In genomic region chr1:193382435-193382834, GRCm38 (mm10) we compare ENCODE assay signal across 8 mouse cellular contexts. TPM values are rescaled to one million over a fixed set of nuclear protein-coding genes. Genes with fewer than 3 reads are reported as not detected.
DNase-seq lines count a peak whose midpoint lies in the region; ATAC-seq lines count a peak whose summit lies in the region.

No protein-coding gene starts in this region.

- intact Hi-C loops in heart, postnatal 36 days (cut with DNase I) = loop anchor here (10.0 kb wide), 2 partner anchors 1232 to 1322 kb away; partner anchors contain the start of gene Plxna2

- peak overlapping the region; percentile 84 for H3K4me2 ChIP-seq in heart, embryonic 16.5 days (ENCODE audit: low read depth, low read length)
- H3K4me2 ChIP-seq in forebrain, embryonic 14.5 days (ENCODE audit: low read length) = peak overlapping the region; percentile 44
- peak overlapping the region; percentile 50 for H3K4me2 ChIP-seq in midbrain, embryonic 12.5 days (replicated peaks)

- DNase-seq in heart, postnatal 36 days = no peak
- DNase-seq in forebrain, embryonic 14.5 days (ENCODE audit: low spot score) = peak; percentile 69
- DNase-seq in kidney, postnatal 14 days = peak; percentile 59
- DNase-seq in left cerebral cortex, adult 11 months (ENCODE audit: low spot score) = no peak
- DNase-seq in frontal cortex, postnatal 14 days (ENCODE audit: low spot score in 2 of 2) = no peak
- DNase-seq in layer of hippocampus, adult 18-20 months (ENCODE audit: low spot score in 2 of 2) = no peak

- H3K4me1 ChIP-seq in heart, embryonic 16.5 days (ENCODE audit: control insufficient read depth, insufficient read depth, low read length) = peaks cover 21% of the 10 kb centered on the region
- H3K4me1 ChIP-seq in forebrain, embryonic 14.5 days (ENCODE audit: control insufficient read depth, insufficient read depth, low read length) = peaks cover 23% of the 10 kb centered on the region
- peaks cover 24% of the 10 kb centered on the region for H3K4me1 ChIP-seq in midbrain, embryonic 12.5 days

- H3K27ac ChIP-seq in heart, embryonic 16.5 days (ENCODE audit: low read length) = peak overlapping the region; percentile 57
- H3K27ac ChIP-seq in forebrain, embryonic 14.5 days (ENCODE audit: low read depth, low read length) = no peak overlapping the region
- H3K27ac ChIP-seq in midbrain, embryonic 12.5 days (replicated peaks) = peak overlapping the region; percentile 46; the same call in 1 of the 2 replicates

- H3K9ac ChIP-seq in heart, embryonic 16.5 days (ENCODE audit: low read length) = peak overlapping the region; percentile 64
- peak overlapping the region; percentile 6; the same call in 1 of the 2 replicates for H3K9ac ChIP-seq in forebrain, embryonic 14.5 days (ENCODE audit: low read length)
- H3K9ac ChIP-seq in midbrain, embryonic 12.5 days (replicated peaks) = 0 out of 2 replicates have a peak overlapping the region, but pooled peaks have one; percentile 21

- no peaks in the 10 kb centered on the region for H3K27me3 ChIP-seq in heart, embryonic 16.5 days (ENCODE audit: control insufficient read depth, insufficient read depth, low read length)
- H3K27me3 ChIP-seq in forebrain, embryonic 14.5 days (replicated peaks; ENCODE audit: control insufficient read depth, insufficient read depth, low read length) = no peaks in the 10 kb centered on the region
- peaks cover 11% of the 10 kb centered on the region; the same call in 1 of the 2 replicates for H3K27me3 ChIP-seq in midbrain, embryonic 12.5 days

- H3K9me3 ChIP-seq in heart, embryonic 16.5 days (replicated peaks; ENCODE audit: control insufficient read depth, low read length) = no peaks in the 10 kb centered on the region
- no peaks in the 10 kb centered on the region for H3K9me3 ChIP-seq in forebrain, embryonic 14.5 days (replicated peaks; ENCODE audit: control insufficient read depth, low read length)
- H3K9me3 ChIP-seq in midbrain, embryonic 12.5 days = no peaks in the 10 kb centered on the region

- H3K36me3 ChIP-seq in heart, embryonic 16.5 days (ENCODE audit: control insufficient read depth, insufficient read depth) = no peaks in the 10 kb centered on the region
- H3K36me3 ChIP-seq in forebrain, embryonic 14.5 days (ENCODE audit: control insufficient read depth, insufficient read depth, low read length) = no peaks in the 10 kb centered on the region
- no peaks in the 10 kb centered on the region for H3K36me3 ChIP-seq in midbrain, embryonic 12.5 days

- 1% methylated on average over 8 of the region's 8 CpGs for WGBS in heart, embryonic 16.5 days
- 2% methylated on average over 8 of the region's 8 CpGs for WGBS in forebrain, embryonic 14.5 days
- 1% methylated on average over 8 of the region's 8 CpGs for WGBS in midbrain, embryonic 12.5 days

- peak; percentile 74 for ATAC-seq in heart, embryonic 16.5 days (replicated peaks; ENCODE audit: extremely low read depth, insufficient read depth, low FRiP score)
- ATAC-seq in forebrain, embryonic 14.5 days = peak; percentile 70
- peak; percentile 77 for ATAC-seq in midbrain, embryonic 12.5 days (ENCODE audit: low FRiP score, low read depth)

- peak overlapping the region; percentile 54 for H3K4me3 ChIP-seq in heart, embryonic 16.5 days (ENCODE audit: low read length)
- no peak overlapping the region for H3K4me3 ChIP-seq in forebrain, embryonic 14.5 days (ENCODE audit: low read depth, low read length)
- peak overlapping the region; percentile 27 for H3K4me3 ChIP-seq in midbrain, embryonic 12.5 days

RNA-seq across cellular contexts. Expression of gene Camk1g, which starts 12.3 kb away (rescaled TPM):
- 13.6 and 16.6 TPM in 2 replicates for polyA plus RNA-seq in heart, embryonic 16.5 days (2015; fragmentation: Nextera tagmentation; extraction: Ambion mirVana)
- total RNA-seq in heart, postnatal 36 days (2021) = 1 to 10 TPM in 1 of 2 experiments, not detected in 1; 1.0 TPM
- 36.1 and 44.6 TPM in 2 replicates for polyA plus RNA-seq in forebrain, embryonic 14.5 days (2014; fragmentation: Nextera tagmentation; extraction: Ambion mirVana)
- 28.1 and 28.7 TPM in 2 replicates for polyA plus RNA-seq in midbrain, embryonic 12.5 days (2016; fragmentation: Nextera tagmentation; extraction: Ambion mirVana)
- total RNA-seq in layer of hippocampus, adult 18-20 months (2021) = 10 to 100 TPM; 23.5 to 26.6 TPM

Comparison
In these comparisons a context has a peak if more than half of its experiments do, and no peak if none do; other contexts are left out.
1. H3K9ac ChIP-seq: peak in every context shown above with its lines; median percentile 64 in heart, embryonic 16.5 days; 21 in midbrain, embryonic 12.5 days; 6 in forebrain, embryonic 14.5 days.
2. DNase-seq: peak in forebrain, embryonic 14.5 days (single experiment) and kidney, postnatal 14 days (single experiment); none in heart, postnatal 36 days (0 of 2), left cerebral cortex, adult 11 months (single experiment), frontal cortex, postnatal 14 days (0 of 2) and layer of hippocampus, adult 18-20 months (0 of 2).
3. Peak in every context shown above with its lines, with median percentiles within 50 percentile points of each other: ATAC-seq and H3K4me2 ChIP-seq.